Mouse (Mus musculus) CH12.LX (cell line): ENCODE measurements around the gene Fcrl1.

Experiments used
- CTCF ChIP-seq, 2 experiments: IDR thresholded peaks in 1 of 2; conservative IDR thresholded peaks in 1 of 2; 2 replicates each; pipeline ENCODE4 v1.5.1; 2011 to 2012; ENCODE audit warnings: low read depth in 2 of 2, low read length in 2 of 2, improper control_type of control experiment in 1 of 2, inconsistent platforms in 1 of 2, mild to moderate bottlenecking in 1 of 2, moderate library complexity in 1 of 2
- NRF1 ChIP-seq: IDR thresholded peaks from 2 replicates; pipeline ENCODE4 v1.6.1; 2014; ENCODE audit warnings: low read depth, mild to moderate bottlenecking, inconsistent platforms, low read length, improper control_type of control experiment, moderate library complexity
- POLR2A ChIP-seq: IDR thresholded peaks from 2 replicates; pipeline ENCODE4 v1.6.1; 2011; ENCODE audit warnings: low read depth, mild to moderate bottlenecking, improper control_type of control experiment, low read length
- USF1 ChIP-seq: IDR thresholded peaks from 2 replicates; pipeline ENCODE4 v1.6.1; 2014; ENCODE audit warnings: low read depth, mild to moderate bottlenecking, inconsistent platforms, low read length, improper control_type of control experiment

GRCm38 (mm10) chr3:87337899-87338298, 38.3 kb upstream of the Fcrl1 start:
- TF ChIP-seq CTCF (conservative IDR thresholded peaks at IDR 0.05 in 1 of 2, IDR thresholded peaks at IDR 0.05 in 1 of 2; ENCODE audit: low read depth in 2 of 2, low read length in 2 of 2), result no peak
- no peak for TF ChIP-seq NRF1
- TF ChIP-seq POLR2A, result no peak
- no peak for TF ChIP-seq USF1
